Mouse (Mus musculus): Measurements from ENCODE around the gene Olfr91.
A peak's percentile ranks its signal among the peaks of the same experiment; 100 is the strongest.

DNA sequence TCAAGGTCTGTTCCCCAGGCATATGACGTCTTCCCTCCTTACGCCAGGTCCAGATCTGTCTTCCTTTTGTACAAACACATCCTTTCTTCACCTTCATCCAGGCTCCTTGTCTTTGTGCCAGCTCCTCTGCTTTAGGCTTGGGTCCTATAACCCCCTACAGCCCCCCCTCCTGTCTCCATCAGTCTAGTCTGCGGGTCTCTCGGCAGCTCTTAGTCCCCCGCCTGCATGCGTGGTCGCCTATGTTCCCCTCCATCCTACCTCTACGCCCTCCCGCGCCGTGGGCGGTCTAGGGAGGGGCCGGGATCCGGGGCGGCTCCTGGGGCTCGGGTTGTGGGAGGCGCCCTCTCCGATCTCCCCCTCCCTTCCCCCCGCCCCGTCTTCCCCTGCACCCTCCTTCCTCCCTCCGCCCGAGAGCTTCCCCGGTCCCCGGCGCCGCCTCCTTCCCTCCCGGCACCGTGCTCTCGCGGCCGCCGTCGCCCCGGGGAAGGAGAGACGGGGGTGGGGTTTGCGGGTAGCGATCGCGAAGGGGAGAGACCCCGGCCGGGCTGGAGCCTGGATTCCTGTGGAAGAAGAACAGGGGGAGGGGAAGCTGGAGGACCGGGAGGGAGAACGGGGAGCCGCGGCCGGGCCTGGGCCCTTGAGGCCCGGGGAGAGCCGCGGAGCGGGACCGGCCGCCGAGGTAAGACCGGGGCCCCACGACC lies 52.3 kb downstream of the Olfr91 start, which contains the start of gene Gabbr1:
- peak; percentile 73 for TF ChIP-seq POLR2A (IDR thresholded peaks at IDR 0.05; ENCODE audit: borderline replicate concordance, insufficient read depth, low read length)
- TF ChIP-seq CTCF (IDR thresholded peaks at IDR 0.05; ENCODE audit: borderline replicate concordance, insufficient read depth, low read depth, low read length) = no peak
